Mouse (Mus musculus) embryonic facial prominence, embryonic 11.5 days (tissue): Measurements from ENCODE around the gene Zmym1. TPM values are rescaled to one million over a fixed set of nuclear protein-coding genes. Genes with fewer than 3 reads are reported as not detected.
"Not testable (repeated sequence)": the region's sequence is repeated elsewhere in the genome, so short reads cannot be mapped to it uniquely, and the experiment has no call there.

ENCODE experiments used
- ATAC-seq: fragments of 200-750 bp; cut with Nextera tagmentation; replicated peaks from 2 replicates; pipeline ENCODE4 v1.8.0; 2017; ENCODE audit warnings: low read depth; ENCODE audit not compliant: insufficient number of reproducible peaks, low FRiP score, low TSS enrichment
- DNase-seq: peaks from one replicate; pipeline ENCODE4 v3.0.0-alpha.2; 2015; ENCODE audit warnings: low spot score
- H3K27ac ChIP-seq: fragments of 300-500 bp; sonication (generic); replicated peaks from 2 replicates; pipeline ENCODE4 v1.5.1; 2014; ENCODE audit warnings: mild to moderate bottlenecking, low read depth, low read length, control low read depth
- H3K27me3 ChIP-seq: fragments of 300-500 bp; sonication (generic); 2 replicates; pipeline ENCODE4 v1.6.1; 2014; ENCODE audit warnings: mild to moderate bottlenecking, low read length, moderate library complexity, mixed read lengths; ENCODE audit not compliant: control insufficient read depth, insufficient read depth
- H3K36me3 ChIP-seq: fragments of 300-500 bp; sonication (generic); replicated peaks from 2 replicates; pipeline ENCODE4 v1.6.1; 2014; ENCODE audit warnings: low read depth, mild to moderate bottlenecking, low read length, moderate library complexity, mixed read lengths; ENCODE audit not compliant: control insufficient read depth, insufficient read depth
- H3K4me1 ChIP-seq: fragments of 300-500 bp; sonication (generic); 2 replicates; pipeline ENCODE4 v1.6.1; 2014; ENCODE audit warnings: low read length, mixed read lengths; ENCODE audit not compliant: control insufficient read depth, insufficient read depth
- H3K4me2 ChIP-seq: fragments of 300-500 bp; sonication (generic); 2 replicates; pipeline ENCODE4 v1.6.1; 2014; ENCODE audit warnings: low read depth, mild to moderate bottlenecking, control low read depth, low read length, moderate library complexity
- H3K4me3 ChIP-seq: fragments of 300-500 bp; sonication (generic); 2 replicates; pipeline ENCODE4 v1.5.1; 2014; ENCODE audit warnings: low read depth, low read length, control low read depth
- H3K9ac ChIP-seq: fragments of 300-500 bp; sonication (generic); replicated peaks from 2 replicates; pipeline ENCODE4 v1.6.1; 2014; ENCODE audit warnings: mild to moderate bottlenecking, control low read depth, low read length
- H3K9me3 ChIP-seq: fragments of 300-500 bp; sonication (generic); replicated peaks from 2 replicates; pipeline ENCODE4 v1.6.1; 2016; ENCODE audit warnings: mild to moderate bottlenecking, low read length, inconsistent platforms, mixed read lengths; ENCODE audit not compliant: control insufficient read depth
- WGBS: fragments of 180-500 bp; shearing (Covaris S2); extraction: QIAGEN DNeasy Blood & Tissue Kit; methylation state at CpG from one replicate; pipeline ENCODE4 v1.1.7; 2014; 5-methylcytosine and 5-hydroxymethylcytosine counted together
- polyA plus RNA-seq: library from polyadenylated mRNA; unstranded; fragments of >200 nt; fragmentation: Nextera tagmentation; extraction: Ambion mirVana; gene quantifications from 2 replicates; pipeline ENCODE4 v1.2.1, GENCODE M21; 2014

Gene Zmym1
- 37.1 and 37.6 TPM in 2 replicates for polyA plus RNA-seq

DNA sequence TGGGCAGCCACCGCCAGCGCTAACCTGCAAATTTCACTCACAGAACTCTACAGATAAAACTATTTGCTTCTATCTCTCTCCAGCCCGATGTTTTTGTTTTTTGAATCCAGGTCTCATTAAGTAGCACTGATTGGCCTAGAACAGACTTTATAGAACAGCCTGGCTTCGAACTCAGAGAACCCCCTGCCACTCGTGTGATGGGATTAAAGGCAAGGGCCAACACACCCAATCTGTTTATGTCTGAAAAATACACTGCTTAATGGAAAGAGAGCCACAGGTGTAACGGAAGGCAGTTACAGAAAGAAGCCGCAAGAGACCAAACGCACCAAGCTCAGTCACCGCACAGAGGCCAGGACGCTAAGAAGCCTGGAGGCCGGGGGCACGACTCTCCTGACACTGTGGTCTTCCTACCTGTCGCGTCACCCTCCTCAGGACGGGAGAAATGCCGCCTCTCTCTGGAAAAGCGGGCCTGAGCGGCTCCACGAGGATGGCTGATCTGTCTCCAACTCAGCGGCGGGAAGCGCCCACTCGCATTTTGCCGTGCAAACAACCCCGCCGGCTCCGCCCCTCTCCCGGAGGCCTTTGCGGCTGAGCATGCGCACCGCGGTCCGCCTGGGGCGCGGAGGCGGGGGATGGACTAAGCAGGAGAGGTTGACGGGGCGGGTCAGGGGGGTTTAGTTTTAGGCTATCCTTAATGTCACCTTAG is at the start of gene Zmym1:
Zmym1 (minus strand) TSS at position 568 of the 706 bp plus-strand sequence.
- Histone ChIP-seq H3K27me3 (no peaks in the 10 kb centered on the region), H3K4me1 (no peaks in the 10 kb centered on the region), H3K4me2 (peak within 1 kb of the TSS; percentile 48), H3K9me3 (no peaks in the 10 kb centered on the region), H3K36me3 (no peaks in the 10 kb centered on the region; the same call in none of the 2 replicates), H3K9ac (peak within 1 kb of the TSS; percentile 85), H3K4me3 (peak within 1 kb of the TSS; percentile 71), H3K27ac (no peak within 1 kb of the TSS)
- ATAC-seq (peak; percentile 88), DNase-seq (peak; percentile 92)
- WGBS: 2% methylated on average over 38 of the region's 38 CpGs

DNA sequence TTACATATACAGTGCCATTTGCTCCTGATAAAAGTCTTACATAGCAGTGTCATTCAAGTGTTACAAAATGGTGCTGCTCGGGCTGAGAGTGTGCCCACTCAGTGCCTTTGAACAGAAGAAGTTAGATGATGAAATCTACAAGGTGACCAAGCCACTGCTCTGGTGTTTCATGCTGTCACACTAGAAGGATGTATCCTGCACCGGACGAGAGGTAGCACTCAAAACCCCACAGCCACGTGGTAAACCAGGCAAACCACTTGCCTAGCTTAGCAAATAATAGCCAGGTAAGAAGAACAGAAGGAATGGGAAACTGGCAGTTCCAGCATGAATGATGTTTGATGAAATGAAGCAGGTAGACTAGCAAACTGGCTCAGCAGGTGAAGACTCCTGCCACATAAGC is 49.6 kb upstream of the Zmym1 start:
- WGBS: 76% methylated on average over 4 of the region's 4 CpGs
- DNase-seq: no peak
- no peaks in the 10 kb centered on the region for H3K9me3 ChIP-seq
- H3K4me2 ChIP-seq: no peak overlapping the region
- H3K9ac ChIP-seq: no peak overlapping the region
- ATAC-seq: no peak
- no peaks in the 10 kb centered on the region for H3K27me3 ChIP-seq
- peaks cover 3% of the 10 kb centered on the region; the same call in 1 of the 2 replicates for H3K36me3 ChIP-seq
- no peak overlapping the region for H3K4me3 ChIP-seq
- no peaks in the 10 kb centered on the region for H3K4me1 ChIP-seq
- H3K27ac ChIP-seq: no peak overlapping the region

DNA sequence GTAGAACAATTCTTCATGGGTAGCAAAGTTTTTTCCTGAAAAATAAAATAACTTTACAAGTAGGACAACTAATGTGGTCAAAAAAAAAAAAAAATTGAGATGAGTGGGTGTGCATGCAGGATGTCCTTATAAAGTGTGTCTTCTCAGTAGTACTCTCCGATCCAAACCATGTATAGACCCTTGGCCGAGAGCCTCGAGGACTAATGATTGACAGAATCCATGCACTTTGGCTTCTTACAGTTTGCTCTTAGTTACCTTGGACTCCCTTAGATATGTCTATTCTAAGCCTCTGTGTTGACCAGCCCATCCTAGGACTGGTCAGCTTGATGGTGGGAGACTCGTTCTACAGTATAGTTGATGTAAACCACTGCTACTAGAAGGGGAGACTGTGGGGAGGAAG is 46.6 kb upstream of the Zmym1 start:
- ATAC-seq: no peak
- DNase-seq: no peak
- Histone ChIP-seq H3K27ac (no peak overlapping the region), H3K4me2 (no peak overlapping the region), H3K4me1 (no peaks in the 10 kb centered on the region), H3K9ac (no peak overlapping the region), H3K36me3 (peaks cover 3% of the 10 kb centered on the region; the same call in 1 of the 2 replicates), H3K4me3 (no peak overlapping the region), H3K9me3 (no peaks in the 10 kb centered on the region), H3K27me3 (no peaks in the 10 kb centered on the region)
- 91% methylated on average over 4 of the region's 4 CpGs for WGBS

DNA sequence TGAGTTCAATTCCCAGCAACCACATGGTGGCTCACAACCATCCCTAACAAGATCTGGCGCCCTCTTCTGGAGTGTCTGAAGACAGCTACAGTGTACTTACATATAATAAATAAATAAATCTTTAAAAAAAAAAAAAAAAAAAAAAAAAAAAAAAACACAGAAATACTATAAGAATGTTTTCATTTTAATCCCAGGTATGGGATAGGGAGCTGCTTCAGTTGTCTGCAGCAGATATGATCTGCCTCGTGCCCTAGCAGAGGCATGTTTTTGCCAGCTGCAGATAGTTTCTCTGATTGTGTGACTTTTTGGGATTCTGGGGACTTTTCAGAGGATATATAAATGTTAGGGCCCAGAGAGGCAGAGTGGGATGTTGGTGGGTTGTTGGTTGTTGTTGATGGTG is 38.6 kb upstream of the Zmym1 start:
- H3K27ac ChIP-seq, H3K27me3 ChIP-seq, DNase-seq, H3K4me3 ChIP-seq, H3K4me1 ChIP-seq, H3K36me3 ChIP-seq, H3K9ac ChIP-seq, H3K9me3 ChIP-seq, H3K4me2 ChIP-seq, ATAC-seq: not testable (repeated sequence)
- WGBS: 93% methylated on average over 1 of the region's 2 CpGs

DNA sequence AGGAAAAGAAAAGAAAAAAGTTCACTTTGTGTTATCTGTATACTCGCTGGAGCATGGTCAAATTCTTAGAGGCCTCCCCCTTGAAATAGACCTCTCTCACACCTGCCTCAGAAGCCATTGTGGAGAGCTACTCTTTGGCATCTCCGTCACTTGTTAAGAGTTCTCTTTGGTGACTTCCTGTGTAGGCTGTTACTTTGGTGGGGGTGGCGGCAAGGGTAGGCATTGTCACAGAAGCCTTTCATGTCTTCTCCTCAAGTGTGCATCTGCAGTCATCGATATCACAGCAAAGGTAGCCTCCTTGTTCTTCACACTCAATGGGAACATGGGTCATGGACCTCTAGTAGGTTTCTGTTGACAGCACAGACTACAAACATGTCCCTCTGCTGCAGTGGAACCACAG is 34.1 kb upstream of the Zmym1 start:
- H3K9ac ChIP-seq: no peak overlapping the region
- no peaks in the 10 kb centered on the region for H3K27me3 ChIP-seq
- no peak for DNase-seq
- no peak overlapping the region for H3K27ac ChIP-seq
- 0 out of 2 replicates have a peak, but pooled peaks cover 2% of the 10 kb centered on the region for H3K36me3 ChIP-seq
- no peak overlapping the region for H3K4me3 ChIP-seq
- WGBS: 88% methylated on average over 4 of the region's 4 CpGs
- no peaks in the 10 kb centered on the region for H3K9me3 ChIP-seq
- no peak overlapping the region for H3K4me2 ChIP-seq
- no peak for ATAC-seq
- no peaks in the 10 kb centered on the region for H3K4me1 ChIP-seq

DNA sequence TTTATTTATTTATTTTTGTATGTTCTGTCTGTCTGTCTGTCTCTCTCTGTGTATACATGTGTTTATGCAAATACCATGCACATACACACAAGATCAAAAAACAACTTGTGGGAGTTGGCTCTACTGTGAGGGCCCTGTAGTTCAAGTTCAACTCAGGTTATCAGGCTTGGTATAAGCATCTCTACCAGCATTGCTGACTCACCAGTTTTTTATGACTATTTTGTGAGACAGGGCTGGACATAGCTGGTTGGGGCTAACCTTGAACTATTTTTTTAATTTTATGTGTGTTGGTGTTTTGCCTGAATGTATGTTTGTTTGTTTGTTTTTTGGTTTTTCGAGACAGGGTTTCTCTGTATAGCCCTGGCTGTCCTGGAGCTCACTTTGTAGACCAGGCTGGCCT is 30.2 kb upstream of the Zmym1 start:
- Histone ChIP-seq H3K27me3 (no peaks in the 10 kb centered on the region), H3K36me3 (0 out of 2 replicates have a peak, but pooled peaks cover 2% of the 10 kb centered on the region), H3K27ac (no peak overlapping the region), H3K4me3 (no peak overlapping the region), H3K9me3 (no peaks in the 10 kb centered on the region), H3K9ac (no peak overlapping the region), H3K4me1 (no peaks in the 10 kb centered on the region), H3K4me2 (no peak overlapping the region)
- 74% methylated on average over 1 of the region's 1 CpGs for WGBS
- no peak for DNase-seq
- no peak for ATAC-seq

DNA sequence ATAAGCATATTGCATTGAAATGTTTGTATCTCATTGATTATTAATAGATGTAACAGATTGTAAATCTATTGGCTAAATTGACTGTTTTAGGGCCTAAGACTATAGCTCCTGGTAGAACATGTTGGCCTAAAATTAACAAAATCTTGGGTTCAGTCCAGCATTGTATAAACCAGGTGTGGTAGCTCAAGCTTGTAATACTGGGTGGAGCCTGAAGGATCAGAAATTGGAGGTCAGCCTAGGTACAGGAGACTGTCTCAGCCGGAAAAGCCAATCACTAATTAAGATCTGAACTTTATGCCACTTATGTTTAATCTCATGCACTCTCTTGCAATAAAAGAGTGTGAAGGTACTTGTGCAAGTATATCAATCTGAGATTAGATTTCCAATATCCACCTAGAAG is 24.8 kb upstream of the Zmym1 start:
- no peaks in the 10 kb centered on the region for H3K36me3 ChIP-seq
- no peak overlapping the region for H3K27ac ChIP-seq
- DNase-seq: no peak
- H3K9ac ChIP-seq: no peak overlapping the region
- H3K4me2 ChIP-seq: no peak overlapping the region
- ATAC-seq: no peak
- 66% methylated on average over 1 of the region's 1 CpGs for WGBS
- H3K27me3 ChIP-seq: no peaks in the 10 kb centered on the region
- H3K4me3 ChIP-seq: no peak overlapping the region
- H3K9me3 ChIP-seq: no peaks in the 10 kb centered on the region
- H3K4me1 ChIP-seq: no peaks in the 10 kb centered on the region

DNA sequence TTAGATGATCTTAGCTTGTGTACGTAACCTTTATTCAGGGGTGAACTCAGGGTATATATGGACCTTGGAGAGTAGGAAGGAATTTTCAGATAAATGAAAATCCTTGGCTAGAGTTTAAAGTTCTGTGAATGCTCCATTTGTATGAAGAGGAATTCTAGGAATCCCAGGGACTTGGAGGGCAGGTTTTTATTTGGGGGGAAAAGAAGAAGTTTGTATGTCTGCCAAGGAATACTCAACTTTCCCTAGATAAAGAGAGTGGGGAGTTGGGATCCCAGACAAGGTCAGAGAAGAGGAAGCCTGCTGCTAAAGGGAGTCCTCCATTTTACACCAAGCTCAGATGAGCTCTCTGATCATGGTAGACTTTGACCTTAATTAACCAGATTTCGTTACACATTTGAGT is 22.2 kb upstream of the Zmym1 start:
- 89% methylated on average over 2 of the region's 2 CpGs for WGBS

More for the DNA sequence above, 22.2 kb upstream of the Zmym1 start:
- no peaks in the 10 kb centered on the region for H3K4me1 ChIP-seq
- H3K9ac ChIP-seq: no peak overlapping the region
- no peak overlapping the region for H3K4me2 ChIP-seq
- H3K4me3 ChIP-seq: no peak overlapping the region
- no peaks in the 10 kb centered on the region for H3K9me3 ChIP-seq
- no peaks in the 10 kb centered on the region for H3K36me3 ChIP-seq
- no peak for ATAC-seq
- no peak for DNase-seq
- no peak overlapping the region for H3K27ac ChIP-seq
- H3K27me3 ChIP-seq: no peaks in the 10 kb centered on the region
